Comparison of ENCODE assay signal across 24 mouse cellular contexts in genomic region chr10:127238241-127238824, GRCm38 (mm10). TPM values are rescaled to one million over a fixed set of nuclear protein-coding genes. Genes with fewer than 3 reads are reported as not detected.
A peak's percentile ranks its signal among the peaks of the same experiment; 100 is the strongest.
DNase-seq lines count a peak whose midpoint lies in the region; ATAC-seq and TF ChIP-seq lines count a peak whose summit lies in the region.
"Had no signal": no experiment of that assay in that cellular context is flagged by ENCODE, and none has a peak within 500 bp of the region (broad histone marks: within the 10 kb centered on the region; RNA-seq: fewer than 3 reads in every experiment).

No protein-coding gene starts in this region.

- ATAC-seq in forebrain, embryonic 16.5 days: no peak
- ATAC-seq: forebrain, embryonic 13.5 days; forebrain, postnatal 0 days; hindbrain, postnatal 0 days; inflammation-experienced regulatory T-cells, adult 6 months; intestine, postnatal 0 days had no signal

- H3K27ac ChIP-seq in heart, embryonic 10.5 days: no peak overlapping the region
- no peak overlapping the region for H3K27ac ChIP-seq in heart, adult 2 months
- H3K27ac ChIP-seq in forebrain, embryonic 16.5 days (ENCODE audit: low read length): no peak overlapping the region
- H3K27ac ChIP-seq: forebrain, embryonic 10.5 days; forebrain, embryonic 13.5 days; heart, embryonic 15.5 days; hindbrain, embryonic 14.5 days; hindbrain, postnatal 0 days had no signal

- no peak for TF ChIP-seq CTCF in heart, adult 2 months (IDR thresholded peaks at IDR 0.05)
- TF ChIP-seq CTCF in E14TG2a.4 (conservative IDR thresholded peaks at IDR 0.05; ENCODE audit: low read length): no peak

- H3K9me3 ChIP-seq in heart, embryonic 10.5 days: no peaks in the 10 kb centered on the region
- no peaks in the 10 kb centered on the region for H3K9me3 ChIP-seq in E14TG2a.4 (ENCODE audit: low read length)
- no peaks in the 10 kb centered on the region for H3K9me3 ChIP-seq in forebrain, embryonic 16.5 days (ENCODE audit: control insufficient read depth, low read length)
- H3K9me3 ChIP-seq: forebrain, embryonic 10.5 days; forebrain, embryonic 13.5 days; heart, embryonic 15.5 days had no signal

- no peak for DNase-seq in heart, embryonic 10.5 days (ENCODE audit: low spot score)
- DNase-seq in heart, adult 2 months: no peak
- peak; percentile 91 for DNase-seq in R1 (ENCODE audit: low read depth, low spot score)
- DNase-seq in frontal cortex, postnatal 10 days (ENCODE audit: low spot score in 2 of 2): no peak
- DNase-seq: adrenal gland, postnatal 10 days; adrenal gland, postnatal 36 days; B cell, adult 2 months; cerebellum, adult 18-20 months; cerebellum, adult 9-10 months; forebrain, postnatal 0 days; gastrocnemius, postnatal 25 days; heart, adult 18-20 months; heart, postnatal 10 days; heart, postnatal 4 days; kidney, adult 2 months had no signal

- H3K27me3 ChIP-seq in heart, embryonic 10.5 days (ENCODE audit: insufficient read depth, poor library complexity, severe bottlenecking): peaks cover 51% of the 10 kb centered on the region
- H3K27me3 ChIP-seq in heart, adult 2 months (ENCODE audit: control insufficient read depth, insufficient read depth, low read length): no peaks in the 10 kb centered on the region; the same call in 1 of the 2 replicates
- H3K27me3 ChIP-seq in E14TG2a.4 (ENCODE audit: insufficient read depth, low read length): no peaks in the 10 kb centered on the region; the same call in 1 of the 2 replicates
- H3K27me3 ChIP-seq in forebrain, embryonic 16.5 days (replicated peaks; ENCODE audit: control insufficient read depth, insufficient read depth, low read length): no peaks in the 10 kb centered on the region
- H3K27me3 ChIP-seq: forebrain, embryonic 13.5 days had no signal

- peak overlapping the region; percentile 34; the same call in 1 of the 2 replicates for H3K4me3 ChIP-seq in heart, embryonic 10.5 days
- H3K4me3 ChIP-seq in heart, adult 2 months: no peak overlapping the region
- H3K4me3 ChIP-seq in E14TG2a.4 (replicated peaks; ENCODE audit: low read length): peak overlapping the region; percentile 66
- no peak overlapping the region for H3K4me3 ChIP-seq in forebrain, embryonic 16.5 days (replicated peaks; ENCODE audit: low read length)
- H3K4me3 ChIP-seq: forebrain, embryonic 10.5 days; forebrain, embryonic 13.5 days; heart, embryonic 15.5 days had no signal

- no peak overlapping the region for H3K9ac ChIP-seq in heart, adult 2 months (ENCODE audit: low read depth, low read length)
- no peak overlapping the region for H3K9ac ChIP-seq in forebrain, embryonic 16.5 days (replicated peaks; ENCODE audit: low read depth, low read length)
- H3K9ac ChIP-seq: forebrain, embryonic 13.5 days; forebrain, postnatal 0 days; heart, embryonic 15.5 days; hindbrain, embryonic 14.5 days had no signal

- no peak for TF ChIP-seq EP300 in heart, adult 2 months (IDR thresholded peaks at IDR 0.05; ENCODE audit: insufficient read depth, low read depth, low read length)

- intact Hi-C loops in heart, adult 2 months (cut with DNase I): no loop called here

- H3K79me2 ChIP-seq in heart, adult 2 months (replicated peaks; ENCODE audit: control insufficient read depth, insufficient read depth, low read length): no peaks in the 10 kb centered on the region

- WGBS in heart, embryonic 10.5 days: 58% methylated on average over 18 of the region's 18 CpGs
- WGBS in heart, adult 2 months: 55% methylated on average over 18 of the region's 18 CpGs
- WGBS in forebrain, embryonic 16.5 days: 76% methylated on average over 18 of the region's 18 CpGs

- H3K36me3 ChIP-seq in heart, embryonic 10.5 days: no peaks in the 10 kb centered on the region
- H3K36me3 ChIP-seq in heart, adult 2 months (ENCODE audit: control insufficient read depth, insufficient read depth, low read length): no peaks in the 10 kb centered on the region
- H3K36me3 ChIP-seq in E14TG2a.4 (ENCODE audit: insufficient read depth, low read length): peaks cover 82% of the 10 kb centered on the region
- peaks cover 58% of the 10 kb centered on the region for H3K36me3 ChIP-seq in forebrain, embryonic 16.5 days (ENCODE audit: control insufficient read depth, insufficient read depth)
- H3K36me3 ChIP-seq: heart, embryonic 15.5 days had no signal

- peaks cover 12% of the 10 kb centered on the region for H3K4me1 ChIP-seq in heart, embryonic 10.5 days
- H3K4me1 ChIP-seq in heart, adult 2 months (ENCODE audit: control insufficient read depth, insufficient read depth, low read length): no peaks in the 10 kb centered on the region
- peaks cover 45% of the 10 kb centered on the region for H3K4me1 ChIP-seq in E14TG2a.4 (replicated peaks; ENCODE audit: low read depth, low read length)
- no peaks in the 10 kb centered on the region for H3K4me1 ChIP-seq in forebrain, embryonic 16.5 days (replicated peaks; ENCODE audit: control insufficient read depth, insufficient read depth, low read length)
- H3K4me1 ChIP-seq: forebrain, embryonic 13.5 days; heart, embryonic 15.5 days had no signal

- TF ChIP-seq POLR2A in heart, adult 2 months (IDR thresholded peaks at IDR 0.05; ENCODE audit: insufficient read depth, low read depth, low read length): no peak

- H3K4me2 ChIP-seq in forebrain, embryonic 16.5 days (ENCODE audit: low read length): no peak overlapping the region
- H3K4me2 ChIP-seq: forebrain, embryonic 13.5 days; heart, embryonic 15.5 days; hindbrain, embryonic 14.5 days had no signal

RNA-seq across cellular contexts. Expression of gene Kif5a, which starts 24.8 kb away (rescaled TPM):
- polyA plus RNA-seq in heart, embryonic 10.5 days (2016; fragmentation: Nextera tagmentation; extraction: Ambion mirVana): 0.41 and 1.4 TPM in 2 replicates
- total RNA-seq in heart, adult 2 months (2021): under 1 TPM; 0.34 to 0.45 TPM
- polyA plus RNA-seq in heart, adult 2 months (2012; rRNA removed): 1.3 and 2.2 TPM in 2 replicates
- polyA plus RNA-seq in forebrain, embryonic 16.5 days (2015; fragmentation: Nextera tagmentation; extraction: Ambion mirVana): 98.9 and 106 TPM in 2 replicates

RNA-seq across cellular contexts. Expression of gene Pip4k2c, which starts 26.9 kb away (rescaled TPM):
- polyA plus RNA-seq in heart, embryonic 10.5 days (2016; fragmentation: Nextera tagmentation; extraction: Ambion mirVana): 27.9 and 29.3 TPM in 2 replicates
- total RNA-seq in heart, adult 2 months (2021): 10 to 100 TPM; 25.7 to 28.8 TPM
- polyA plus RNA-seq in heart, adult 2 months (2012; rRNA removed): 29.0 and 42.3 TPM in 2 replicates
- polyA plus RNA-seq in forebrain, embryonic 16.5 days (2015; fragmentation: Nextera tagmentation; extraction: Ambion mirVana): 26.7 and 28.4 TPM in 2 replicates

RNA-seq across cellular contexts. Expression of gene Dctn2, which starts 27.8 kb away (rescaled TPM):
- 155 and 167 TPM in 2 replicates for polyA plus RNA-seq in heart, embryonic 10.5 days (2016; fragmentation: Nextera tagmentation; extraction: Ambion mirVana)
- total RNA-seq in heart, adult 2 months (2021): 100 to 1,000 TPM; 123 to 135 TPM
- 139 and 167 TPM in 2 replicates for polyA plus RNA-seq in heart, adult 2 months (2012; rRNA removed)
- polyA plus RNA-seq in forebrain, embryonic 16.5 days (2015; fragmentation: Nextera tagmentation; extraction: Ambion mirVana): 319 and 342 TPM in 2 replicates

RNA-seq across cellular contexts. Expression of gene Dtx3, which starts 42.8 kb away (rescaled TPM):
- polyA plus RNA-seq in heart, embryonic 10.5 days (2016; fragmentation: Nextera tagmentation; extraction: Ambion mirVana): 78.4 and 91.4 TPM in 2 replicates
- total RNA-seq in heart, adult 2 months (2021): 10 to 100 TPM; 23.7 to 24.2 TPM
- polyA plus RNA-seq in heart, adult 2 months (2012; rRNA removed): 92.6 and 102 TPM in 2 replicates
- polyA plus RNA-seq in forebrain, embryonic 16.5 days (2015; fragmentation: Nextera tagmentation; extraction: Ambion mirVana): 179 and 224 TPM in 2 replicates

RNA-seq across cellular contexts. Expression of gene Arhgef25, which starts 48.5 kb away (rescaled TPM):
- 21.4 and 28.8 TPM in 2 replicates for polyA plus RNA-seq in heart, embryonic 10.5 days (2016; fragmentation: Nextera tagmentation; extraction: Ambion mirVana)
- total RNA-seq in heart, adult 2 months (2021): 10 to 100 TPM in 1 of 2 experiments, 1 to 10 TPM in 1; 9.8 to 10.1 TPM
- 17.4 and 18.2 TPM in 2 replicates for polyA plus RNA-seq in heart, adult 2 months (2012; rRNA removed)
- polyA plus RNA-seq in forebrain, embryonic 16.5 days (2015; fragmentation: Nextera tagmentation; extraction: Ambion mirVana): 32.3 and 33.0 TPM in 2 replicates

Comparison
In these comparisons a context has a peak if more than half of its experiments do, and no peak if none do; other contexts are left out.
1. H3K4me3 ChIP-seq: peak in heart, embryonic 10.5 days (single experiment) and E14TG2a.4 (single experiment); none in heart, adult 2 months (single experiment) and forebrain, embryonic 16.5 days (single experiment).
2. RNA of gene Kif5a, which starts 24.8 kb away (polyA plus RNA-seq): 98.9 to 106 TPM in forebrain, embryonic 16.5 days; 1.3 to 2.2 TPM in heart, adult 2 months and 0.41 to 1.4 TPM in heart, embryonic 10.5 days; every median in the first group is over 10 times any median in the second.